Mouse (Mus musculus): ENCODE measurements around the gene Pitx3.
A peak's percentile ranks its signal among the peaks of the same experiment; 100 is the strongest.
"Not testable (repeated sequence)": the region's sequence is repeated elsewhere in the genome, so short reads cannot be mapped to it uniquely, and the experiment has no call there.

Gene Pitx3

DNA sequence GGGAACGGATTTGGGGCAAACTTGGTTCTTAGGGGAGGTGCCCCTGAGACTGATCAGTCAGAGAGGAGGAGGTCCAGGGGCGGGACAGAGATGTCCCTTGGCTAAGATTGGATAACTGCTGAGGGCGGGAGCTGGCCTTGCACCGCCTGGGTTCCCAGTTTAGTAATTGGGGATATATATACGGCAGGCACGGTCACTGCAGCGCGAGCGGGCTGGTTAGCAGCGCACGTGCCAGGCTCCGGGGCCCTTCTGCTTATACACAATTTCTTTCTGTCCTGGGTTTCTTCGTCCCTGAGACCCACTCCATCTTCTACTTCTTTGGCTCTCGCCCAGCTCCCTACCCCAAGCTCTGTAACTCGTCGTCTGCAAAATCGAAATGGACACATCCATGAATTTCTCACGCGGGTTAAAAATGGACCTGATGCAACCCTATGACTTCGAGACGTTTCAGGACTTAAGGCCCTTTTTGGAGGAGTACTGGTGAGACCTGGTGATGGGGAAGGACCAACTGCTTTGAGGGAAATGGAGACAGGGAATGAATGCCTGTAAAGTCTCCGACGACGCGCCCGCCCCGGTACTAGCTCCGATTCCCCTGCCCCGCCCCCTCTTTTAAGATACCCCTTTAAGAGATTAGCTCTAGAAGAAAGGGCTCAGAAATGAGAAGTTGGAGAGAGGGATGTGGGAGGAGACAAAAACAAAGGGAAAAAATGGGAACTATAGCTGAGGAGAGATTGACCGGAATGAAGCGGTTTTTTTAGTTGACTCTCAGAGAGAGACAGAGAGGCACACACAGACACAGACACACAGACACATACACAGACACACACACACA, 16.2 kb downstream of the Pitx3 start, which contains the start of gene Elovl3:
TSS of gene Elovl3 (plus strand) at position 204 of the 832 bp plus-strand sequence.
- no peak for DNase-seq (ENCODE audit: extremely low spot score)

DNA sequence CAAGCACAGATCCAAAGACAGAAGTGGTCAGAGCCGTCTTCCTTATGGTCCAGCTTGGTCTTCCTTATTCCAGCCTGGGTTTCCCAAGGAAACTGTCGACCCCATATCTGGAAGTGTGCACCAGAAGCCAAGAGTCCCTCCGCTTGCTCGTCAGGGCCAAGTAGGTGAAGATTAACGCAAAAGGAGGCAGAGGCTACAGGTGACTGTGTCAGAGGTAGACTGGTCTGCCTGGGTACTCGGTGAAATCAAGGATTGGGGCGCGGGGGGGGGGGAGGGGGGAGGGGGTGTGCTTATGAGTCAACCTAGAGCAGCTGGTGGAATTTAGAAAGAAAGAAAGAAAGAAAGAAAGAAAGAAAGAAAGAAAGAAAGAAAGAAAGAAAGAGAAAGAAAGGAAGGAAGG, 16.8 kb downstream of the Pitx3 start:
- DNase-seq (ENCODE audit: extremely low spot score), result no peak

DNA sequence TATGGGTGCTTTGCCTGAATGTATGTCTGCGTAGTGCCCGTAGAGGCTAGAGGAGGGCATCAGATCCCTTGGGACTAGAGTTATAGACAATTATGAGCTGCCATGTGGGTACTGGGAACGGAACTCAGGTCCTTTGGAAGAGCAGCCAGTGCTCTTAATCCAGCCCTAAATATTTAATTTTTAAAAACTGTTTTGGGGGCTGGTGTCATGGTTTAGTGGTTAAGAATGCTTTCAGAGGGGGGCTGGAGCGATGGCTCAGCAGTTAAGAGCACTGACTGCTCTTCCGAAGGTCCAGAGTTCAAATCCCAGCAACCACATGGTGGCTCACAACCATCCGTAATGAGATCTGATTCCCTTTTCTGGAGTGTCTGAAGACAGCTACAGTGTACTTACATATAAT, 18.4 kb downstream of the Pitx3 start:
- DNase-seq (ENCODE audit: extremely low spot score), result not testable (repeated sequence)

DNA sequence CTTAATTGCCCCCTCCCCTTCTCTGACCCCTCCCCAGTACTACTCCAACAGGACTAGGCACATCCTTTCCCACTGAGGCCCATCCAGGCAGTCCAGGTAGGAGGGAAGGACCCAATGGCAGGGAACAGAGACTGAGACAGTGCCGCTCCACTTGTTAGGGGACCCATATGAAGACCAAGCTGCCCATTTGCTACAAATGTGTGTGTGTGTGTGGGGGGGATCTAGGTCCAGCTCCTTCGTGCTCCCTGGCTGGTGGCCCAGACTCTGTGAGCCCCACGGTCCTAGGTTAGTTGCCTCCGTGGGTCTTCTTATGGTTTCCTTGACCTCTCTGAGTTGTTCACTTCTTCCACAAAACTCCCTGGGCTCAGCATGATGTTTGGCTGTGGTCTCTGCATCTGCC, 21.8 kb downstream of the Pitx3 start:
- DNase-seq (ENCODE audit: extremely low spot score), result no peak

DNA sequence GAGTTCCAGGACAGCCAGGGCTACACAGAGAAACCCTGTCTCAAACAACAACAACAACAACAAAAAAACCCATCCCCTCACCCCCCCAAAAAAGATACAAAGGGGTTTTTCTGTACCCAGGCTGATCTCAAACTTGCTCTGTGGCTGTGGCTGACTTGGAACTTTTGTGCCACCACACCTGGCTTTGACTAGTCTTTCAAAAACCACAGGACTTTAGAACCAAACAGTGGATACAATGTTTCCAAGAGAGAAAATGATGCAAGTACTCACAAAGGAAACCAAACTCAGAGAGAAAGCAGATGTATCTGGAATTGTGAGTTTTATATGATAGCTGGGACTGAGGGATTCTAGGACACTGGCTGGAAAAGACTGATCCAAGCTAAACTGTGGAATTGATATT, 23.5 kb downstream of the Pitx3 start:
- DNase-seq (ENCODE audit: extremely low spot score), result no peak

DNA sequence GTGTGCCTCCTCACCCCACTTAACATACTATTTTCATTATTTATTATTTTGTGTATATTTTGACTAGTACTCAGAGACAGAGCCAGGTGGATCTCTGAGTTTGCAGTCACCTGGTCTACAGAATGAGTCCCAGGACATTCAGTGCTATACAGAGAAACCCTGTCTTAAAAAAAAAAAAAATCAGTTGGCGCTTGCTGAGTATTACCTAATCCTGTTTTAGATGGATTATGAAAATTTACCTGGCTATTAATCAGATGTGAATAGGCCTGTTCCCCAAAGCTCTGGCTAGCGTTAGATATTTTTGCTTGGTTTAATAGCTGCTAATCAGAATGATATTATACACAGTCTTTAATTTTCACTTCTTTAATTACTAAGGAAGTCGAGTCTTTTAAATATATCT, 24.2 kb downstream of the Pitx3 start:
- no peak for DNase-seq (ENCODE audit: extremely low spot score)

DNA sequence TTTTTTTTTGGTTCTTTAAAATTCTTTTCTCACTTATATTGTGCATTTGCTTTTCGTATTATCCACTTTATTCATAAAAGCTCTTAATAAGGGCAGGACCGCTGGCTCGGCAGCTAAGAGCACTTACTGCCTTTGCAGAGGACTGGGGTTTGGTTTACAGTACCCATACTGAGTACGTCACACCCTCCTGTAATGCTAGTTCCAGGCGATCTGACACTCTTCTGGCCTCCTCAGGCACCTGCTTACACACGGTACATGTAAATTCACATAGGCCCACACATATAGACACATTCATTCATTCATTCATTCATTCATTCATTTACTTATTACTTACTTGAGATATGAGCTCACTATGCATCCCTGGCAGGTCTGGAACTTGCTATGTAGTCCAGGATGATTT, 27.3 kb downstream of the Pitx3 start:
- DNase-seq (ENCODE audit: extremely low spot score), result no peak

DNA sequence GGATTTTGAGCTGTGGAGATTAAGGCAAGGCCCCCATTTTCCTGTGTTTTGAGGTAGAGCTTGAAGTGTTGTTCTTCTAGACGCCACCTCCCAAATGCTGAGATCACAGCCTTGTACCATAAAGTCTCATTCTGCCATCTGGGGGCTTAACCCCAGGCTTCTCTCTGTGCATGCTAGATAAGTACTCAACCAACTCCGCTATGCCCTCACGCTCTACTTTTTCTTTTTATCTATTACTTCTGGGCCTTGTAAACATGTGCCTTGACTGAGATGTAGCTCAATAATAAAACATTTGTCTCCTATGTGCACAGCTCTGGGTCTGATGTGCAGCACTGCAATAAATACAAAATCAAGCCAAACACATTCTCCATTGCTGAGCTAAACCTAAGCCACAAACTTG, 28.7 kb downstream of the Pitx3 start:
- no peak for DNase-seq (ENCODE audit: extremely low spot score)

DNA sequence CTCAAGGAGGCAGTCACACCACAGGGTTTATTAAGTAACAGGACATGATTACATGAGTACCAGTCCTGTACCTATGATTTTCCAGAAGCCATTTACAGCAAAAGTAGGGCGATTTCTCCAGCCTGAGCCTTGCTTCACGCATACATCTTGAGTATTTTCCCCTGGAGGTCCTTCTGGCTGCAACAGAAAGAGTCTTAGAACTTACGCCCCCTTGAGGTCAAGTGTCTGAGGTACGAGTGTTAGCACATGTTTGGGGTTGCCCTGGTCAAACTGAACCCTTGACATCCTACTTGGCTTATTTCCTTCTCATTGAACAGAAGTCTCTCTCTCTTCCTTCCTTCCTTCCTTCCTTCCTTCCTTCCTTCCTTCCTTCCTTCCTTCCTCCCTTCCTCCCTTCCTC, 33.5 kb downstream of the Pitx3 start:
- DNase-seq (ENCODE audit: extremely low spot score), result no peak

DNA sequence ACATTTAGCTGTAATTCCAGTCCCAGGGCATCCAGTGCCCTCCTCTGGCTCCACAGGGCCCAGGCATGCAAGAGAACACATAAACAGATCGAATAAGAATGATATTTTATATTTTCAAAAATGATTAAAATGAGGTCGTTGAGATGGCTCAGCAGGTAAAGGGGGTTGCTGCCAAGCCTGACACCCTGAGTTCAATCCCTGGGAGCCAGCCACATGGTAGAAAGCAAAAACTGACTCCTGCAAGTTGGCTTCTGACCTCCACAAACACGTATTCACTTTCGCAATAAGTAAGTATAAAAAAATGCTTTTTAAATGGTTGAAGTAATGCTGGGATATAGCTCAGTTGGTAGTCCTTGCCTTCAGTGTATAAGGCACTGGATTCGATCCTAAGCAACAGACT, 37.3 kb downstream of the Pitx3 start:
- DNase-seq (ENCODE audit: extremely low spot score), result no peak

DNA sequence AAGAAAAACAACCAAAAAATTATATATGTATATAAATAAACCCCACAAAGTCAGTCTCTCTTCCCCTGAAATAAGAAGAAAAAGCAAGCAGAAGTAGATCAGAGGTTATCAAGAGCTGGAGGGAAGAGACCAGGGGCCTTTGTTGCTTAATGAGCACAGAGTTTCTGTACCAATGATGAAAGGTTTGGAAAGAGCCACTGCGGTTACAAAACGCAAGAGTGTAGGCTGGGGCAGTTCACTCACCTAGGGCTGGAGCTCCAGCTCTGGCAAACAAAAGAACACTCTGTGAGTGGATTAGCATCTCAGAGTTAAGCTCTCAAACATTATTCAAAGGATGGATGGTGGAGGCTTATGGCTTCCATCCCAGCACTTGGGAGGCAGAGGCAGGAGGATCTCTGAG, 37.9 kb downstream of the Pitx3 start:
- DNase-seq (ENCODE audit: extremely low spot score), result no peak

DNA sequence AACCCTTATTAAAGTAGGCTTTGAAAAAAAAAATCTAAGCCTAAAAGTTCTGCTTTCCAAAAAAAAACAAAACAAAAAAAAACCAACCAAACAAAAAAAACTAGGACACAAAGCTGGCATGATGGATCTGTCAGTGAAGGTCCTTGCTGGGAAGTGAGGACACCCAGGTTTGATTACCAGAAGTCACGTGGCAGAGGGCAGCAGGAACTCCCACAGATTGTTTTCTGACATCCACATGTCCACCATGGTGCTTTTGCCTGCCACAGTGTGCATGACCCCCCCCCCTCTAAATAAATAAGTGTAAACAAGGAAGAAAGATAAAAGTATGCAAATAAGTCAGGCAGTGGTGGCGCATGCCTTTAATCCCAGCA, 44.0 kb downstream of the Pitx3 start:
- no peak for DNase-seq (ENCODE audit: extremely low spot score)

DNA sequence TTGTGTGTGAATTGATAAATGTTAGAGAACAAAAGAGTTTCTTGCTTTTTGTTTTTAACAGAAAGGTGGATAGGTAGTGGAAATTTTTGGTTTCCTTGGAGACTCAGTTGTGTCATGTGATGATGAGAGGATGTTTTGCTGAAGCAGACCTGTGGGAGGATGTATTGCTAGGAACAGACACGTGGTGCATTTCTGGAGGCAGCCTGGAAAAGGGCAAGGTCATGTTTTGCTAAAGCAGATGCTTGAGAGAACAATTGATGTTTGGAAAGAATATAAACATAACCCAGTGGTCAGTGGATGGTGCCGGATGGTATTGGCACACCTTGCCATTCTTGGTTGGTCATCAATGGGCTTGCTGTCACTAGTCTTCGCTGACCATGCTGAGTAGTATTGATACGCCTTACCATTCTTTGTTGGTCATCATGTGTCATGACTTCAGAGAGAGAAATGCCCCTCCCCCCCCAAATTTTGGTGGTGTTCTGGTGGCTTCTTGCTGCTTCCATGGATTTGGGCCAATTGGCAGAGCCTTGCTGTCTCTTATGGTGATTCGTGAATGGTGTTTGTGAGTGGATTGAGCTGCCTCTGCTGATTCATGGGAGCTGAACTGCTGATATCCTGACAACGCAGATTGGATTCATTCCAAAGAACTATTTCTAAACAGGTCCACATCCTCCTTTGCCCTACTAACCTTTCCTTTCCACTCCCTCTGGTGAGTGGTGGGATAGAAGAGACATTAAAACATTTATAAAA, 44.5 kb downstream of the Pitx3 start:
- no peak for DNase-seq (ENCODE audit: extremely low spot score)

DNA sequence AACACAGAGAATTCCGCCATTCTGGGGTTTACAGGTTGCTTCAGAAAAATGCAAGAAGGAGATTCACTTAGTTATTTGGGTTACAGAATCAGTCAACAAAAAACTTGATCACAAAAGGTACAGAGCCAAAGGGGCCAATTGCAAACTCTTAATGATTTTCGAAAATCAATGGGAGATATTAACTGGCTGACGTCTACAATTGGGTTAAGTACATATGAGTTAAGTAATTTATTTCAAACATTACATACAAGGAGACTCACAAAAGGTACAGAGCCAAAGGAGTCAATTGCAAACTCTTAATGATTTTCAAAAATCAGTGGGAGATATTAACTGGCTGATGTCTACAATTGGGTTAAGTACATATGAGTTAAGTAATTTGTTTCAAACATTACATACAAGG, 48.6 kb downstream of the Pitx3 start:
- no peak for DNase-seq (ENCODE audit: extremely low spot score)

DNA sequence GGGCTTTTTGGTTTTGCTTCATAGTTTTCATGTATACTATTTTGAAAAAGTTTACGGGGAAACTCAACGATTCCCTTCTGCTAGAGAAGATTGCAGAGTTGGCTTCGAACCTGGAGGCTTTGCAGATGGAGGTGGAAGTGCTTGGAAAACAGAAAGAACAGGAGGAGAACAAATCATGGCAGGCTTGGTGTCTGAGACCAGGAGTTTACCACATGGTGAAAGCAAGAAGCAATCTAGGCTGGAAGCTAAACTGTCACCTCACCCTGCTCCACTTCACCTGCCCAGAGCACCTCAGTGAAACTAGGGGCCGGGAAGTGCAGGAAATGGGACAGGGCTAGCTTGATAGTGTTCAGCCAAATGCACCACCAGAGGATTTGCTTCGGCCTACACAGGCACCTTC, 51.7 kb downstream of the Pitx3 start:
- DNase-seq (ENCODE audit: extremely low spot score), result no peak

DNA sequence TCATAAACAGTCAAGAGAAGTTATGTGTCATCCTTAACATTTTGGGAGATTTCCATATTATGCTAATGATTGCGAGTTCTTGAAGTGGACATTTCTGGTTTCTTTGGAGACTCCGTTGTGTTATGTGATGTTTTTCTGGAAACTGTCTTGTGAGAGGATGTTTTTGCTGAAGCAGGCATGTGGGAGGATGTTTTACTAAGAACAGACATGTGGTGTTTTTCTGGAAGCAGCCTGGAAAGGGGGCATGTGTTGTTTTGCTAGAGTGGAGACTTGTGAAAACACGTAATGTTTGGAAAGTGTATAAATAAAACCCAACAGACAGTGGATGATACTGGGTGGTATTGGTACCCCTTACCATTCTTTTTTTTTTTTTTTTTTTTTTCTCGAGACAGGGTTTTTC, 52.8 kb downstream of the Pitx3 start:
- DNase-seq (ENCODE audit: extremely low spot score), result no peak

DNA sequence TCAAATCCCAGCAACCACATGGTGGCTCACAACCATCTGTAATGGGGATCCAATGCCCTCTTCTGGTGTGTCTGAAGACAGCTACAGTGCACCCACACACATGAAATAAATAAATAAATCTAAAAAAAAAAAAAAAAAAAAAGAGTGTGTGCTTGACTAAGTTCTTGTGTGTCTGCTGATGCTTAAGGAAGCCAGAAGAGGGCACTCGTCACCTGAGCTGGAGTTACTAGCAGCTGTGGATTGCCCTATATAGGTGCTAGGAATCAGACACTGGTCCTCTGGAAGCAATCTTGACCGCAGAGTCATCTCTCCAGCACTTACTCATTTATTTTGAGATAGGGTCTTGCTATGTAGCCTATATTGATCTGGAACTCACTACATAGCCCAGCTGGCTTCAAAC, 54.0 kb downstream of the Pitx3 start:
- no peak for DNase-seq (ENCODE audit: extremely low spot score)

DNA sequence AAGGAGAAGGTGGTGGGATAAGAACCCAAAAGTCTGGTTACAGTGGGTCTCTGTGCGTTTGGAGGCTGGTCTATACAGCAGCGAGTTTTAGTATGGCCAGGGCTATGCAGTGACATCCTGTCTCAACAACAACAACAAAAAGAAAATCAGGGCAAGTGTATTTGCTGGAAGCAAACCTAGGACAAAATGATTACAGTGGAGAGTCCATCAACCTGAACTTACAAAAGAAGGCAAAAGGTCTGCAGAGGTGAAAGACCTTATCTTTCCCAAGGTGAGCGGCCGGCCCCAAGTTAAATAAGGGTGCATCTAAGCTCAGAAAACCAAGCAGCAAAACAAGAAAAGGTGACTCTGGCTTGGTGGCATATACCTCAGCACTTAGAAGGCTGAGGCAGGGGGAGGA, 56.5 kb downstream of the Pitx3 start:
- DNase-seq (ENCODE audit: extremely low spot score), result no peak

DNA sequence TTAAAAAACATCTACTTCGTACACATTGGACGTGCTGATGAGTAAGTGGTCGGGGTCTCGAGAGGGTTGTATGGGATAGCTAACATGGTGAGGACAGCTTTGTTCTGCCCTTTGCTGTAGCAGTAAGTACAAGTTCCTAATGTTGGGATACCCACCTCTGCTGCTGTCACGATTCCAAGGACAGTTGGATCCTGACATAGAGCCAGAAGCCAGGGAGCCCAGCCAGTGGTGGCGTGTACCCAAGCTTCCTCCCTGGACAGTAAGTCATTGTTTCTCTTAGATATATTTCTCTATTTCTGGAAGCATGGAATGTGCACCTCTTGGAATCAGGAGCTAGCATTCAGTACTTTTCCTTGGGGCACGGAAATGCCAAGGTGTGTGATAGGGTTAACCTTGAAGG, 60.3 kb downstream of the Pitx3 start:
- DNase-seq (ENCODE audit: extremely low spot score), result no peak

DNA sequence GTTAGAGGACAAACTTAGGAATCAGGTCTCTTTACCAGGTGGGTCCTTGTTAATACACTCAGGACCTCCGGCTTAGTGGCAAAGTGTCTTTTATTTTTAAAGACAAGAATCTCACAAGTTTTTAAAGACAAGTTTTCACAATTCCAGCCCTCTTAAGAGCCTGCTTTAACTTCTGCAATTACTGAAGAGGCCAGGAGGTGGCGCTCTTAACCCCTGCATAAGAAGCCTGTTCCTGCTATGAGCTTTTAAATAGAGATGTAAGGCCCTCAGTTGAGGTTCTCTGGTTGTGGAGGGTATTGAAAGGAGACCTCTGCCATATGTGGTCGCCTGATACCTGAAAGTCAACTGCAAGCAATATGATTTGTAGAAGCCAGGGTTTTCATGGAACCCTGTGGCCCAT, 61.8 kb downstream of the Pitx3 start:
- peak; percentile 37 for DNase-seq (ENCODE audit: extremely low spot score)
